Mouse (Mus musculus): ENCODE data around the gene Adgrg1. TPM values are rescaled to one million over a fixed set of nuclear protein-coding genes. Genes with fewer than 3 reads are reported as not detected.
"Not testable (repeated sequence)": the region's sequence is repeated elsewhere in the genome, so short reads cannot be mapped to it uniquely, and the experiment has no call there.

Gene Adgrg1
- polyA plus RNA-seq, 1 experiment from 2014 or later = 7.9 TPM

- no peaks in the 10 kb centered on the region for H3K4me1 ChIP-seq
- no peak overlapping the region for H3K4me2 ChIP-seq (replicated peaks)
- H3K27me3 ChIP-seq = no peaks in the 10 kb centered on the region
- no peak overlapping the region for H3K27ac ChIP-seq
- WGBS = 69% methylated on average over 12 of the region's 12 CpGs
- ATAC-seq (ENCODE audit: low FRiP score, low read depth) = no peak
- H3K9me3 ChIP-seq = no peaks in the 10 kb centered on the region
- no peak overlapping the region for H3K4me3 ChIP-seq
- H3K9ac ChIP-seq = no peak overlapping the region
- no peaks in the 10 kb centered on the region for H3K36me3 ChIP-seq
These were observed 45.8 kb downstream of the Adgrg1 start for GRCm38 (mm10) chr8:95020293-95020777.

DNA sequence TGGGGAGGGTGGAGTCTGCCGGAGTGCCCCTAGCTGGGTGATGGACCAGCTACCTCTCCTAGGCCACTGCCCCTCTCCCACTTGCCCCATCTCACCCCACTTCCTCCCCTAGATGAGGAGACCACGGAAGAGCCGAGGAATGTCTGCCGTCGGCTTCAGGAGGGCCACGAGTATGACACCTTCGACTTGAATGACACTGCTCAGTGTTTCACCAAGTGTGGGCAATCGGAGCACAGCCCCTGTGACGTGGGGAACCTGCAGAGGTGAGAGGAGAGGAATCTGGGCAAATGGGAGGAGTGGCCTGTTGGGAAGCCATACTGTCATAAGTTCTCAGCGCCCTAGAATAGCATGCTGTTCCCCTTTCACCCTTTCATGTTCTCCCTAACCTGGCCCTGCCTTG lies 46.3 kb downstream of the Adgrg1 start:
- Histone ChIP-seq H3K9me3 (no peaks in the 10 kb centered on the region), H3K36me3 (no peaks in the 10 kb centered on the region), H3K9ac (no peak overlapping the region), H3K4me2 (replicated peaks) (no peak overlapping the region), H3K4me3 (no peak overlapping the region), H3K27ac (no peak overlapping the region), H3K4me1 (no peaks in the 10 kb centered on the region), H3K27me3 (no peaks in the 10 kb centered on the region)
- WGBS = 84% methylated on average over 10 of the region's 10 CpGs
- ATAC-seq (ENCODE audit: low FRiP score, low read depth) = no peak

DNA sequence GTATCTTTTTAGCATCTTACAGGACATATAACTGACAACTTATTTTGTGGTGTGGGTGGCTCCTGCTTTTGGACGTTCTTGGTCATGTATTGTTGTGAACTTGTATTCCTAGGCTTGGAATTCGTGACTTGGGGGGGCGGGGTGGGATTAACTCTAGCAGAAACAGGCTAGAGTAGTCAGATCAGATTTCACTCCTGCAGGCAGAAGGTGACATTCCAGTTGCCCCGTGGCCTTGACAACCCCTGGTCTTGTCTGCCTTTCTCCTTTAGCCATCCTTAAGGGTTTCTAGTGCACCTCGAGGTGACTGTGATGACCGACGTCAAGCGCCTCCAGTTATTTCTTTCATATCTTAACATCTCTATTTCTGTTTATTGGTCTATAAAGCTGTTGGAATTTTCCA lies 48.6 kb downstream of the Adgrg1 start:
- no peaks in the 10 kb centered on the region for H3K27me3 ChIP-seq
- H3K4me1 ChIP-seq = no peaks in the 10 kb centered on the region
- ATAC-seq (ENCODE audit: low FRiP score, low read depth) = no peak
- H3K9me3 ChIP-seq = no peaks in the 10 kb centered on the region
- no peaks in the 10 kb centered on the region for H3K36me3 ChIP-seq
- no peak overlapping the region for H3K4me3 ChIP-seq
- H3K4me2 ChIP-seq (replicated peaks) = no peak overlapping the region
- 24% methylated on average over 8 of the region's 8 CpGs for WGBS
- no peak overlapping the region for H3K27ac ChIP-seq
- no peak overlapping the region for H3K9ac ChIP-seq

DNA sequence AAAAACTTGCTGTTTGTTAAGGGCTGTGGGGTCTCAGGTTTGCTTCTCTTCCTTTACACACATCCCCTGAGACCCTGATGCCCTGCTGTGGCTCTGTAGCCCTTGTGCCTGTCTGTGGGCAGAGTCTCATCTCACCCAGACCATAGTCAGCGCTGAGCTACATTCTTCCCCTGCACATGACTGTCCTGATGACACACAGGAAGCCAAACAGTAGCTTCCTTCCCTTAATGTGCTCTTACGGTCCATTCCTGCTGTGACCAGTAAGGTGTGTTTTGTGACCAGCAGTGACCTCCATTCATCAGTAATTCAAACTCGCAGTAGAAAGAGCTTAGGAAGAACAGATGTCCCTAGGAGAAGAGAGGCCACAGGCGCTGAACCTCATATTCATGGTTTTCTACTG lies 49.8 kb downstream of the Adgrg1 start:
- Histone ChIP-seq H3K36me3 (no peaks in the 10 kb centered on the region), H3K27me3 (no peaks in the 10 kb centered on the region), H3K4me2 (replicated peaks) (no peak overlapping the region), H3K9ac (no peak overlapping the region), H3K27ac (no peak overlapping the region), H3K9me3 (no peaks in the 10 kb centered on the region), H3K4me3 (no peak overlapping the region), H3K4me1 (no peaks in the 10 kb centered on the region)
- ATAC-seq (ENCODE audit: low FRiP score, low read depth) = no peak
- WGBS = 80% methylated on average over 4 of the region's 4 CpGs

- H3K9ac ChIP-seq = no peak overlapping the region
- 75% methylated on average over 2 of the region's 2 CpGs for WGBS
- no peak for ATAC-seq (ENCODE audit: low FRiP score, low read depth)
These were observed 50.9 kb downstream of the Adgrg1 start for GRCm38 (mm10) chr8:95025421-95025820.

GRCm38 (mm10) chr8:95028391-95028790 lies 53.8 kb downstream of the Adgrg1 start:
- not testable (repeated sequence) for H3K4me2 ChIP-seq (replicated peaks); H3K9ac ChIP-seq; H3K4me1 ChIP-seq; H3K27ac ChIP-seq; H3K27me3 ChIP-seq; H3K36me3 ChIP-seq; H3K4me3 ChIP-seq; H3K9me3 ChIP-seq; ATAC-seq (ENCODE audit: low FRiP score, low read depth)
- WGBS = 48% methylated on average over 7 of the region's 7 CpGs

More at GRCm38 (mm10) chr8:95025421-95025820, 50.9 kb downstream of the Adgrg1 start:
- no peaks in the 10 kb centered on the region for H3K36me3 ChIP-seq
- no peaks in the 10 kb centered on the region for H3K27me3 ChIP-seq
- no peaks in the 10 kb centered on the region for H3K9me3 ChIP-seq
- no peak overlapping the region for H3K4me3 ChIP-seq
- H3K4me2 ChIP-seq (replicated peaks) = no peak overlapping the region
- no peaks in the 10 kb centered on the region for H3K4me1 ChIP-seq
- no peak overlapping the region for H3K27ac ChIP-seq

GRCm38 (mm10) chr8:95037106-95037925 lies 62.8 kb downstream of the Adgrg1 start:
- ATAC-seq (ENCODE audit: low FRiP score, low read depth) = peak; percentile 61; the same call in 1 of the 2 replicates
- Histone ChIP-seq H3K4me2 (replicated peaks) (no peak overlapping the region), H3K9ac (no peak overlapping the region), H3K27me3 (no peaks in the 10 kb centered on the region), H3K4me1 (no peaks in the 10 kb centered on the region), H3K4me3 (no peak overlapping the region), H3K27ac (no peak overlapping the region), H3K9me3 (no peaks in the 10 kb centered on the region), H3K36me3 (no peaks in the 10 kb centered on the region)
- 63% methylated on average over 7 of the region's 7 CpGs for WGBS

DNA sequence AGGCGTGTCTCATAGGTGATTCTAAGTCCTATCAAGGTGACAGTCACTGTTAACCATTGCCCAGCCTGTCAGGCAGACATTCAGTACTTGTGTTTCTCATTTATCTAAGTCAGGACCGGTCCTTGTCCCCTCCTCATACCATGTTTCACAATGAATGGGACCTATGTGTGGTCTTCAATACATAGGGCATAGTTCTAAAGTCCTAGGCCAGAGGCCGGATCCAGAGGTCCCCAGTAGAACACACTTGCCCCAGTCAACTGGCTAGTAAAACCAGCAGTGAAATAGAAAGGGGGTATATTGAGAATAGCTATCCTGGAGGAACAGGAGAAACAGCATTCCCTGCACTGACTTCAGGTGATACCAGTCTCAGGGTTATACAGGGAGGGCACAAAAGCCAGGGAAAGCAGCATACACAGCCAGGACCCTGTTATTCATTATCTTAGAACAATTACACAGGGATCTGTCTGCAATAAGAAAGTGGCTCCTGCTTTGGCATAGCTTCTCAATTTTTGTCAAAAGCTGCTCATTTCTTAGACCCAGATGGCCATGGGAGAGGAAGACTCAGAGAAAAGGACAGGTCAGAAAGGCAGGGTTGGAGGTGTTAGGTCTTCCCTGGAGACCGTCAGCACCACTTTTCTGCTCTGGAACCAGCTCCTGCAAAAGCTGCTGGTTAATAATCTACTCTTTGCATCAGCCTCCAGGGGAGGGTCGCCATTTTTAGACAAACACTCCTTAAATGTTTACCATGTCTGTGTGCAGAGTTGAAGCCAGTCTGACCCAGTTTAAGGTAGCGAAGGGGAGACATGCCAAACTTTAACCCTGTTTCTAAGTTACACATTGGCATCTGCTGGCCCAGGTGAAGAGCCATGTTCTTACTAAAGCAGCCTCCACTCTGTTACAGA lies 67.6 kb downstream of the Adgrg1 start:
- 71% methylated on average over 6 of the region's 6 CpGs for WGBS
- no peak for ATAC-seq (ENCODE audit: low FRiP score, low read depth)

DNA sequence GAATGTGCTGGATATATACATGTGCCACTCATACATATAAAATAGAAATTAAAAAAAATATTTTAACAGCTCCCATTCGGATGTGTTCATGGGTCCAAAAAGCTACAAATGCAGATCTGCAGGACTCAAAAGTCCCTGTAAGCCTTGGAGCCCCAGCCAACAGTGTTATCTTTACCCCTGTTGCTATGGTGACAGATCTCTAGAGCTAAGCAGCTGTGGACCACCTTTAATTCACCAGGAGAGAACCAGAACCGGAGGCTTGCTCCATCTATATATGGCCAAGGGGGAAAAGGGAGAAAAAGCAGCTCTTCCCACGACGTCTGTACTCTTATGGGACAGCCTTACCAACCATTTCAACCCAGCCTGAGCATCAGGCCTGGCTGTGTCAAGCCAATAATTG lies 70.3 kb downstream of the Adgrg1 start:
- no peak overlapping the region for H3K4me3 ChIP-seq
- no peak overlapping the region for H3K27ac ChIP-seq
- 67% methylated on average over 4 of the region's 4 CpGs for WGBS
- no peak for ATAC-seq (ENCODE audit: low FRiP score, low read depth)
- no peaks in the 10 kb centered on the region for H3K36me3 ChIP-seq
- H3K4me1 ChIP-seq = peaks cover 21% of the 10 kb centered on the region
- H3K9ac ChIP-seq = no peak overlapping the region
- H3K27me3 ChIP-seq = no peaks in the 10 kb centered on the region
- no peaks in the 10 kb centered on the region for H3K9me3 ChIP-seq
- H3K4me2 ChIP-seq (replicated peaks) = no peak overlapping the region

More for the DNA sequence above, 67.6 kb downstream of the Adgrg1 start:
- no peaks in the 10 kb centered on the region for H3K36me3 ChIP-seq
- H3K9me3 ChIP-seq = no peaks in the 10 kb centered on the region
- H3K4me3 ChIP-seq = no peak overlapping the region
- H3K4me2 ChIP-seq (replicated peaks) = no peak overlapping the region
- peaks cover 3% of the 10 kb centered on the region; the same call in 1 of the 2 replicates for H3K4me1 ChIP-seq
- H3K27ac ChIP-seq = no peak overlapping the region
- H3K9ac ChIP-seq = no peak overlapping the region
- H3K27me3 ChIP-seq = no peaks in the 10 kb centered on the region

- Histone ChIP-seq H3K27me3 (no peaks in the 10 kb centered on the region), H3K4me2 (replicated peaks) (no peak overlapping the region), H3K4me3 (no peak overlapping the region), H3K9me3 (no peaks in the 10 kb centered on the region), H3K4me1 (peaks cover 22% of the 10 kb centered on the region), H3K36me3 (no peaks in the 10 kb centered on the region), H3K9ac (no peak overlapping the region), H3K27ac (no peak overlapping the region)
- WGBS = 55% methylated on average over 3 of the region's 3 CpGs
- ATAC-seq (ENCODE audit: low FRiP score, low read depth) = no peak
These were observed 72.4 kb downstream of the Adgrg1 start for GRCm38 (mm10) chr8:95046982-95047381.

- H3K27ac ChIP-seq = no peak overlapping the region
- H3K4me3 ChIP-seq = no peak overlapping the region
- H3K4me2 ChIP-seq (replicated peaks) = no peak overlapping the region
- no peak overlapping the region for H3K9ac ChIP-seq
- H3K9me3 ChIP-seq = no peaks in the 10 kb centered on the region
- H3K36me3 ChIP-seq = no peaks in the 10 kb centered on the region
- H3K27me3 ChIP-seq = no peaks in the 10 kb centered on the region
- no peak for ATAC-seq (ENCODE audit: low FRiP score, low read depth)
- 58% methylated on average over 6 of the region's 6 CpGs for WGBS
- peaks cover 22% of the 10 kb centered on the region for H3K4me1 ChIP-seq
These were observed 73.5 kb downstream of the Adgrg1 start for GRCm38 (mm10) chr8:95047884-95048680.

Measured in limb, embryonic 13.5 days (tissue).